Mouse (Mus musculus): ENCODE data around the gene Gm20388. TPM values are rescaled to one million over a fixed set of nuclear protein-coding genes. Genes with fewer than 3 reads are reported as not detected.
A peak's percentile ranks its signal among the peaks of the same experiment; 100 is the strongest.

The Gm20388 gene
- polyA plus RNA-seq, 1 experiment from 2014 or later = not detected

DNA sequence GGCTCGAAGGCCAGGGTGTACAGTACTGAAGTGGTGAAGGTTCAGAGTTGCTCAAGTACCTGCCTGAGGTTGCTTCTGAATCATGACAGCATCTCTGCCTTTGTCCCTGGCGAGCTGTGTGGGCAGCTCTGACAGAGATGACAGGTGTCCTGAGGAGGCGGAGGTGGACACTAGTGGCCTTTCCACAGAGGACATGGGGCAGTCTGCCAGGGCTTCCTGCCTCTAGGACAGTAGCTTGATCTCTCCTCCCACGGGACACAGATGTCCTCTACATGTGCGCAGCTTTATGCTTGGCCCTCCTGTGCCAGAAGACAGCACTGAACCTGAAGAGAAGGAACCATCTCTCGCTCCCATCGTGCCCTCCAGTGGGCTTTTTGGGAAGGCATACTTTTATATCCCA, 222.5 kb downstream of the Gm20388 start:
- no peaks in the 10 kb centered on the region for H3K4me1 ChIP-seq (replicated peaks; ENCODE audit: control insufficient read depth, insufficient read depth, low read length)
- H3K36me3 ChIP-seq (ENCODE audit: control insufficient read depth, insufficient read depth) = no peaks in the 10 kb centered on the region
- ATAC-seq = 0 out of 2 replicates have a peak, but pooled peaks have one; percentile 16
- no peak overlapping the region for H3K4me3 ChIP-seq (ENCODE audit: low read depth, low read length)
- WGBS = 79% methylated on average over 7 of the region's 7 CpGs
- H3K27ac ChIP-seq (ENCODE audit: low read depth, low read length) = no peak overlapping the region
- H3K4me2 ChIP-seq (replicated peaks; ENCODE audit: low read depth) = no peak overlapping the region
- no peak overlapping the region for H3K9ac ChIP-seq (ENCODE audit: low read depth, low read length)
- no peak for TF ChIP-seq CTCF (IDR thresholded peaks at IDR 0.05; ENCODE audit: low read depth)
- no peaks in the 10 kb centered on the region for H3K27me3 ChIP-seq (replicated peaks; ENCODE audit: control insufficient read depth, insufficient read depth, low read length)
- no peaks in the 10 kb centered on the region for H3K9me3 ChIP-seq (ENCODE audit: control insufficient read depth)

DNA sequence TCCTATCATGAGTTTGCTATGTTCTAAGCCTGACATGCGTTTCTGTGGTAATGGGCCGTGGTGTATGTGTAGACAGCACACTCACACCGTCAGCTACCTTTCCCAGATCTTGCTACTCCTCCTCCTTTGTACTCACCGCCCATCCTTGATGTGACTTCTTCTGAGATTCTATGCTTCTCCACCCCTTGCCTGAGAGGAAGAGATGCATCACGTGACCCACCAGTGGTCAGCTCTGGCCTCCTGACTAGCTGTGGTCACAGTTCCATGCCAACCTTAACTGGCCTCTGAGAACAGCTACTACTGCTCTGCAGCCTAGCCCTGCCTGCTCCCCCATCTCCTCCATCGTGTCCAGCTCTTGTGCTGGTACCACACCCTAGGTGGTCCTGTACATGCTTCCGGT, 225.0 kb downstream of the Gm20388 start:
- Histone ChIP-seq H3K36me3 (ENCODE audit: control insufficient read depth, insufficient read depth) (no peaks in the 10 kb centered on the region), H3K4me1 (replicated peaks; ENCODE audit: control insufficient read depth, insufficient read depth, low read length) (peaks cover 13% of the 10 kb centered on the region; the same call in 1 of the 2 replicates), H3K4me3 (ENCODE audit: low read depth, low read length) (no peak overlapping the region), H3K9me3 (ENCODE audit: control insufficient read depth) (no peaks in the 10 kb centered on the region), H3K27ac (ENCODE audit: low read depth, low read length) (no peak overlapping the region), H3K27me3 (replicated peaks; ENCODE audit: control insufficient read depth, insufficient read depth, low read length) (no peaks in the 10 kb centered on the region), H3K4me2 (replicated peaks; ENCODE audit: low read depth) (no peak overlapping the region), H3K9ac (ENCODE audit: low read depth, low read length) (no peak overlapping the region)
- no peak for TF ChIP-seq CTCF (IDR thresholded peaks at IDR 0.05; ENCODE audit: low read depth)
- 93% methylated on average over 7 of the region's 7 CpGs for WGBS
- no peak for ATAC-seq

DNA sequence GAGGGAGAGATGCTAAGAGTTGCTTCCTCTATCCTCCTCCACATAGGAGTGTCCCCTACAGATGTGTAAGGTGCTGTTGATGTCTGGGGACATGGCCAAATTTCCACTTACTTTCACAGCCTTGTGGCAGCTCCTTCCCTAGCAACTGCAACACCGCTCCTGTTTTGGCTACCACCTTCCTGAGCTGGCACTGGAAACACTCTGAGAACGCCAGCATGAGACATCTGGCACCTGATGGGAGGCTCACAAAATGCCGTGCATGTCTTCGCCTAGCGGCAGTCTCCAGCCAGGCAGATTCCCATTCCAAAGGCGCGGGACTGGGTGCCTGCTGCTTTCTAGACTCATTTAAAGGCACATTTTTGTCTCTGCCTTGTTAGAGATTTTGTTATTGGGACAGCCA, 226.0 kb downstream of the Gm20388 start:
- Histone ChIP-seq H3K9me3 (ENCODE audit: control insufficient read depth) (no peaks in the 10 kb centered on the region), H3K4me3 (ENCODE audit: low read depth, low read length) (no peak overlapping the region), H3K9ac (ENCODE audit: low read depth, low read length) (no peak overlapping the region), H3K4me2 (replicated peaks; ENCODE audit: low read depth) (no peak overlapping the region), H3K36me3 (ENCODE audit: control insufficient read depth, insufficient read depth) (no peaks in the 10 kb centered on the region), H3K4me1 (replicated peaks; ENCODE audit: control insufficient read depth, insufficient read depth, low read length) (peaks cover 13% of the 10 kb centered on the region; the same call in 1 of the 2 replicates), H3K27me3 (replicated peaks; ENCODE audit: control insufficient read depth, insufficient read depth, low read length) (no peaks in the 10 kb centered on the region), H3K27ac (ENCODE audit: low read depth, low read length) (no peak overlapping the region)
- TF ChIP-seq CTCF (IDR thresholded peaks at IDR 0.05; ENCODE audit: low read depth) = no peak
- ATAC-seq = no peak
- WGBS = 77% methylated on average over 7 of the region's 7 CpGs

DNA sequence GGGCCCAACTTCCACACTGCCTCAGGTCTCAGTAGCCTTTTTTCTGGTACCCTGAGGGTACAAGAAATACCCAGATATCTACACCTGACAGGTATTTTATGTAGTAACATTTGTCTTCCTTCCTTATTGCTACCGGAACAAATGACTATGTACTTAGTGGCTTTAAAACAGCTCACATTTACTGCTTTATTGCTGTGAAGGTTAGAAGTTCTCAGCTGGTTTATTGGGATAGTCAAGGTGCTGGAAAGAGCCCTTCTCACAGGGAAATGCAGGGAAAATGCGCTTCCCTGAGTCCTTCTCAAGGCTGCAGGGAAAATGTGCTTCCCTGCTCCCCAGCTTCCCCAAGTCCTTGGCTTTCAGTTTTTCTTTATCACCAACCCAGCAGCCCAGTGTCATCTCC, 228.3 kb downstream of the Gm20388 start:
- no peak for TF ChIP-seq CTCF (IDR thresholded peaks at IDR 0.05; ENCODE audit: low read depth)
- H3K4me3 ChIP-seq (ENCODE audit: low read depth, low read length) = no peak overlapping the region
- H3K27me3 ChIP-seq (replicated peaks; ENCODE audit: control insufficient read depth, insufficient read depth, low read length) = no peaks in the 10 kb centered on the region
- H3K4me1 ChIP-seq (replicated peaks; ENCODE audit: control insufficient read depth, insufficient read depth, low read length) = peaks cover 13% of the 10 kb centered on the region; the same call in 1 of the 2 replicates
- ATAC-seq = peak; percentile 80
- H3K36me3 ChIP-seq (ENCODE audit: control insufficient read depth, insufficient read depth) = no peaks in the 10 kb centered on the region
- WGBS = 35% methylated on average over 2 of the region's 2 CpGs
- no peaks in the 10 kb centered on the region for H3K9me3 ChIP-seq (ENCODE audit: control insufficient read depth)
- H3K9ac ChIP-seq (ENCODE audit: low read depth, low read length) = no peak overlapping the region
- H3K27ac ChIP-seq (ENCODE audit: low read depth, low read length) = peak overlapping the region; percentile 68
- H3K4me2 ChIP-seq (replicated peaks; ENCODE audit: low read depth) = peak overlapping the region; percentile 21; the same call in 1 of the 2 replicates

DNA sequence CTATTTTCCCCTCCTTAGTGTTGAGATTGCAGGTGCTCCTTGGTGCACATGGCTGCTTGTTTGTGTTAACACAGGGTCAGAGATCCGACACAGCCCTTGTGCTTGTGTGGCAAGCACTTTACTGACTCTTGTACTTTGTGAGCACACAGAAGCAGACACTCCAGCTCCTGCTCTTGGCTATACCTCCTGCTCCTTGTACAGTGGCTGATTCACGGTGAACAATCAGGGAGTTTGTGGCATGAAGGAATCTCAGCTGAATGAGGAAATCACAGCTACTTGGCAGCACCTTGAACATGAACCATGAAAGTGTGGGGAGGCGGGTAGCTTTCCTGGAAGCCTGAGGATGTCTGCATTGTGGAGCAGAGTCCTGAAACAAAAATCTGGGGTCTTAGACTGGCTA, 230.1 kb downstream of the Gm20388 start:
- no peaks in the 10 kb centered on the region for H3K36me3 ChIP-seq (ENCODE audit: control insufficient read depth, insufficient read depth)
- TF ChIP-seq CTCF (IDR thresholded peaks at IDR 0.05; ENCODE audit: low read depth) = no peak
- H3K4me2 ChIP-seq (replicated peaks; ENCODE audit: low read depth) = no peak overlapping the region
- no peak overlapping the region for H3K4me3 ChIP-seq (ENCODE audit: low read depth, low read length)
- no peak for ATAC-seq
- H3K4me1 ChIP-seq (replicated peaks; ENCODE audit: control insufficient read depth, insufficient read depth, low read length) = peaks cover 13% of the 10 kb centered on the region; the same call in 1 of the 2 replicates
- 45% methylated on average over 3 of the region's 3 CpGs for WGBS
- H3K9ac ChIP-seq (ENCODE audit: low read depth, low read length) = no peak overlapping the region
- H3K9me3 ChIP-seq (ENCODE audit: control insufficient read depth) = no peaks in the 10 kb centered on the region
- no peaks in the 10 kb centered on the region for H3K27me3 ChIP-seq (replicated peaks; ENCODE audit: control insufficient read depth, insufficient read depth, low read length)
- H3K27ac ChIP-seq (ENCODE audit: low read depth, low read length) = peak overlapping the region; percentile 15; the same call in 1 of the 2 replicates

DNA sequence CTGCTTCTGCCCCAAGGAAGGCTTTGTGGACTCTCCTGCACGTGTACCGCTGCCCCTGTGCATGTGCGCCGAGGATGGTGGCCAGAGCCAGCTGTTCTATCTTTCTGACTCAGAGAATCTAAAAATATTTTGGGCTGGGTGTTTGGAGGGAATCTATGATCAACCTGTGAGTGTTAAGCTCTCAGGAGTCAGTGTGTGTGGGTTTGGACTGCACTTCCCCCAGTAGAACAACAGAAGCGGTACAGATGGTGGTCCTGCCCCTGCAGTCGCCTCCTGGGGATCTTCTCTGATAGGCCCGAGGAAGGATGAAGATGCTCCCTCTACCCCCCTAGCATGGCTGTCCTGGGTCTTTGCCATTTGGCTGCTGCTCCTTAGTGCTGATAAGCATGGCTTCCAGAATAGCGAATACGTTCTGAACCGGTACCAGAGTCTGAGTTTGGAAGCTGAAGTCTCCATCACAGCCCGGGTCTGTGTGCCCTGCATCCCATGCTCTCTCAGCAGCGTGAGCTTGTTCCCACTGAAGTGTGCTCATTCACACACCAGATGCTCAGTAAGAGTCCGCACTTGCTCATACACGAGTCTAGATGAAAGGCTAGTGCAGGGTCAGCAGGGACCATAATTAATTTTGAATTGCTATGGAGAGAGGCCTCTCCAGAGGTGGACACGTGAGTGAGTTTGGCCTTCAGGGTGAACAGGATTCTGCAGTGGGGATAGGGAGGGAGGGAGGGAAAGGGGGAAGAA, 233.4 kb downstream of the Gm20388 start:
- WGBS = 74% methylated on average over 15 of the region's 15 CpGs

More for the DNA sequence above, 233.4 kb downstream of the Gm20388 start:
- H3K27me3 ChIP-seq (replicated peaks; ENCODE audit: control insufficient read depth, insufficient read depth, low read length) = no peaks in the 10 kb centered on the region
- H3K4me1 ChIP-seq (replicated peaks; ENCODE audit: control insufficient read depth, insufficient read depth, low read length) = peaks cover 7% of the 10 kb centered on the region; the same call in 1 of the 2 replicates
- ATAC-seq = no peak
- no peak overlapping the region for H3K27ac ChIP-seq (ENCODE audit: low read depth, low read length)
- no peak overlapping the region for H3K4me2 ChIP-seq (replicated peaks; ENCODE audit: low read depth)
- H3K36me3 ChIP-seq (ENCODE audit: control insufficient read depth, insufficient read depth) = 0 out of 2 replicates have a peak, but pooled peaks cover 5% of the 10 kb centered on the region
- no peak for TF ChIP-seq CTCF (IDR thresholded peaks at IDR 0.05; ENCODE audit: low read depth)
- H3K9me3 ChIP-seq (ENCODE audit: control insufficient read depth) = no peaks in the 10 kb centered on the region
- no peak overlapping the region for H3K4me3 ChIP-seq (ENCODE audit: low read depth, low read length)
- no peak overlapping the region for H3K9ac ChIP-seq (ENCODE audit: low read depth, low read length)
